Mouse (Mus musculus) MEL (cell line): ENCODE data around the gene Rfc5. TPM values are rescaled to one million over a fixed set of nuclear protein-coding genes. Genes with fewer than 3 reads are reported as not detected.
A peak's percentile ranks its signal among the peaks of the same experiment; 100 is the strongest.

Source experiments
- DNase-seq: peaks from one replicate; pipeline ENCODE4 v3.0.0; 2011; ENCODE audit warnings: low read depth, low spot score
- H3K27ac ChIP-seq: 2 replicates; pipeline ENCODE4 v1.5.1; 2012; ENCODE audit warnings: low read depth, mild to moderate bottlenecking, control low read depth, low read length, moderate library complexity; ENCODE audit not compliant: control insufficient read depth
- H3K27me3 ChIP-seq, 2 experiments: fragments of 150-350 bp in 1 of 2; sonication (generic) in 1 of 2; 2 replicates each; pipeline ENCODE4 v1.6.1; 2012; ENCODE audit warnings: low read length in 2 of 2, mild to moderate bottlenecking in 2 of 2, improper control_type of control experiment in 1 of 2, moderate library complexity in 1 of 2; ENCODE audit not compliant: insufficient read depth in 2 of 2, control insufficient read depth in 1 of 2
- H3K36me3 ChIP-seq, 2 experiments: 2 replicates each; pipeline ENCODE4 v1.6.1; 2012 to 2014; ENCODE audit warnings: low read length in 2 of 2, improper control_type of control experiment in 1 of 2, inconsistent platforms in 1 of 2, mild to moderate bottlenecking in 1 of 2; ENCODE audit not compliant: insufficient read depth in 2 of 2, control insufficient read depth in 1 of 2
- H3K4me1 ChIP-seq, 2 experiments: fragments of 150-350 bp in 1 of 2; sonication (generic) in 1 of 2; 2 replicates each; pipeline ENCODE4 v1.6.1; 2012; ENCODE audit warnings: low read length in 2 of 2, improper control_type of control experiment in 1 of 2, mild to moderate bottlenecking in 1 of 2; ENCODE audit not compliant: insufficient read depth in 2 of 2, control insufficient read depth in 1 of 2
- H3K4me3 ChIP-seq, 2 experiments: fragments of 150-350 bp in 1 of 2; sonication (generic) in 1 of 2; 2 replicates each; pipeline ENCODE4 v1.5.1; 2012; ENCODE audit warnings: low read depth in 2 of 2, low read length in 2 of 2, mild to moderate bottlenecking in 2 of 2, moderate library complexity in 2 of 2, control low read depth in 1 of 2, improper control_type of control experiment in 1 of 2; ENCODE audit not compliant: control insufficient read depth in 1 of 2, insufficient read depth in 1 of 2
- H3K79me2 ChIP-seq: 2 replicates; pipeline ENCODE4 v1.6.1; 2012; ENCODE audit warnings: mild to moderate bottlenecking, low read length, moderate library complexity; ENCODE audit not compliant: control insufficient read depth, poor library complexity, insufficient read depth
- H3K9ac ChIP-seq: 2 replicates; pipeline ENCODE4 v1.6.1; 2012; ENCODE audit warnings: low read depth, mild to moderate bottlenecking, control low read depth, low read length, moderate library complexity; ENCODE audit not compliant: control insufficient read depth, poor library complexity, severe bottlenecking
- H3K9me3 ChIP-seq: fragments of 150-350 bp; sonication (generic); replicated peaks from 2 replicates; pipeline ENCODE4 v1.6.1; 2012; ENCODE audit warnings: mild to moderate bottlenecking, low read length, improper control_type of control experiment, moderate library complexity; ENCODE audit not compliant: insufficient read depth
- BHLHE40 ChIP-seq: IDR thresholded peaks from 2 replicates; pipeline ENCODE4 v1.6.1; 2012; ENCODE audit warnings: low read depth, mild to moderate bottlenecking, inconsistent platforms, low read length, improper control_type of control experiment, borderline replicate concordance
- CHD2 ChIP-seq: IDR thresholded peaks from 2 replicates; pipeline ENCODE4 v1.6.1; 2011; ENCODE audit warnings: low read length, improper control_type of control experiment
- CTCF ChIP-seq, 3 experiments: IDR thresholded peaks in 2 of 3; conservative IDR thresholded peaks in 1 of 3; 2 replicates each; pipeline ENCODE4 v1.5.1; 2011 to 2012; ENCODE audit warnings: low read length in 3 of 3, low read depth in 2 of 3, mild to moderate bottlenecking in 2 of 3, improper control_type of control experiment in 1 of 3, inconsistent platforms in 1 of 3, mixed read lengths in 1 of 3, moderate library complexity in 1 of 3; ENCODE audit not compliant: control insufficient read depth in 1 of 3, insufficient read depth in 1 of 3, poor library complexity in 1 of 3, severe bottlenecking in 1 of 3
- E2F4 ChIP-seq: IDR thresholded peaks from 2 replicates; pipeline ENCODE4 v1.6.1; 2011; ENCODE audit warnings: low read depth, low read length, improper control_type of control experiment, borderline replicate concordance
- ELF1 ChIP-seq: IDR thresholded peaks from 2 replicates; pipeline ENCODE4 v1.6.1; 2014; ENCODE audit warnings: low read depth, mild to moderate bottlenecking, inconsistent platforms, low read length, improper control_type of control experiment, moderate library complexity
- EP300 ChIP-seq, 2 experiments: IDR thresholded peaks; 2 replicates each; pipeline ENCODE4 v1.6.1; 2011; ENCODE audit warnings: improper control_type of control experiment in 2 of 2, low read length in 2 of 2, low read depth in 1 of 2, mild to moderate bottlenecking in 1 of 2
- ETS1 ChIP-seq: IDR thresholded peaks from 2 replicates; pipeline ENCODE4 v1.6.1; 2012; ENCODE audit warnings: low read depth, mild to moderate bottlenecking, inconsistent platforms, low read length, improper control_type of control experiment, moderate library complexity
- GATA1 ChIP-seq: IDR thresholded peaks from 2 replicates; pipeline ENCODE4 v1.6.1; 2011; ENCODE audit warnings: low read depth, low read length, improper control_type of control experiment
- JUND ChIP-seq: IDR thresholded peaks from 2 replicates; pipeline ENCODE4 v1.6.1; 2011; ENCODE audit warnings: low read depth, mild to moderate bottlenecking, improper control_type of control experiment, low read length
- KAT2A ChIP-seq: conservative IDR thresholded peaks from 2 replicates; pipeline ENCODE4 v1.6.1; 2012; ENCODE audit warnings: low read depth, low read length, improper control_type of control experiment, inconsistent platforms
- MAFK ChIP-seq: IDR thresholded peaks from 2 replicates; pipeline ENCODE4 v1.6.1; 2011; ENCODE audit warnings: low read depth, mild to moderate bottlenecking, low read length, improper control_type of control experiment, borderline replicate concordance
- MAX ChIP-seq: IDR thresholded peaks from 2 replicates; pipeline ENCODE4 v1.6.1; 2011; ENCODE audit warnings: low read length, improper control_type of control experiment
- MAZ ChIP-seq: IDR thresholded peaks from 2 replicates; pipeline ENCODE4 v1.6.1; 2012; ENCODE audit warnings: low read depth, mild to moderate bottlenecking, inconsistent platforms, low read length, improper control_type of control experiment
- MEF2A ChIP-seq: IDR thresholded peaks from 2 replicates; pipeline ENCODE4 v1.6.1; 2014; ENCODE audit warnings: low read depth, mild to moderate bottlenecking, inconsistent platforms, low read length, improper control_type of control experiment; ENCODE audit not compliant: poor library complexity, insufficient replicate concordance, severe bottlenecking; ENCODE audit errors: extremely low read depth
- MXI1 ChIP-seq: IDR thresholded peaks from 2 replicates; pipeline ENCODE4 v1.6.1; 2011; ENCODE audit warnings: mild to moderate bottlenecking, low read depth, low read length, improper control_type of control experiment
- MYB ChIP-seq: IDR thresholded peaks from 2 replicates; pipeline ENCODE4 v1.6.1; 2011; ENCODE audit warnings: mild to moderate bottlenecking, low read depth, low read length, improper control_type of control experiment
- NRF1 ChIP-seq: IDR thresholded peaks from 2 replicates; pipeline ENCODE4 v1.6.1; 2014; ENCODE audit warnings: low read depth, mild to moderate bottlenecking, inconsistent platforms, low read length, improper control_type of control experiment, moderate library complexity; ENCODE audit not compliant: poor library complexity, insufficient read depth, severe bottlenecking
- POLR2A ChIP-seq, 2 experiments: IDR thresholded peaks; 2 replicates each; pipeline ENCODE4 v1.6.1; 2011 to 2012; ENCODE audit warnings: low read length in 2 of 2, mild to moderate bottlenecking in 2 of 2, control low read depth in 1 of 2, improper control_type of control experiment in 1 of 2, low read depth in 1 of 2, moderate library complexity in 1 of 2; ENCODE audit not compliant: control insufficient read depth in 1 of 2, insufficient read depth in 1 of 2, poor library complexity in 1 of 2
- POLR2AphosphoS2 ChIP-seq: IDR thresholded peaks from 2 replicates; pipeline ENCODE4 v1.6.1; 2011; ENCODE audit warnings: low read length, improper control_type of control experiment
- POLR2AphosphoS5 ChIP-seq: IDR thresholded peaks from 2 replicates; pipeline ENCODE4 v1.6.1; 2012; ENCODE audit warnings: low read depth, borderline replicate concordance, mild to moderate bottlenecking, inconsistent platforms, low read length, moderate library complexity, mixed read lengths
- RAD21 ChIP-seq: IDR thresholded peaks from 2 replicates; pipeline ENCODE4 v1.6.1; 2011; ENCODE audit warnings: mild to moderate bottlenecking, low read depth, low read length, improper control_type of control experiment
- RCOR1 ChIP-seq: IDR thresholded peaks from 2 replicates; pipeline ENCODE4 v1.6.1; 2012; ENCODE audit warnings: low read depth, mild to moderate bottlenecking, inconsistent platforms, low read length, improper control_type of control experiment
- SIN3A ChIP-seq: IDR thresholded peaks from 2 replicates; pipeline ENCODE4 v1.6.1; 2012; ENCODE audit warnings: low read length, improper control_type of control experiment, inconsistent platforms
- SMC3 ChIP-seq: IDR thresholded peaks from 2 replicates; pipeline ENCODE4 v1.6.1; 2011; ENCODE audit warnings: low read depth, low read length, improper control_type of control experiment
- TAL1 ChIP-seq: IDR thresholded peaks from 2 replicates; pipeline ENCODE4 v1.6.1; 2012; ENCODE audit warnings: mild to moderate bottlenecking, inconsistent platforms, low read length, moderate library complexity, mixed read lengths
- TBP ChIP-seq: IDR thresholded peaks from 2 replicates; pipeline ENCODE4 v1.8.0; 2011; ENCODE audit warnings: low read depth, low read length, improper control_type of control experiment
- TCF12 ChIP-seq: IDR thresholded peaks from 2 replicates; pipeline ENCODE4 v1.6.1; 2014; ENCODE audit warnings: low read depth, mild to moderate bottlenecking, inconsistent platforms, low read length, improper control_type of control experiment, moderate library complexity
- UBTF ChIP-seq: IDR thresholded peaks from 2 replicates; pipeline ENCODE4 v1.6.1; 2012; ENCODE audit warnings: low read depth, mild to moderate bottlenecking, inconsistent platforms, low read length, improper control_type of control experiment, moderate library complexity, borderline replicate concordance; ENCODE audit not compliant: insufficient read depth
- USF1 ChIP-seq: IDR thresholded peaks from 2 replicates; pipeline ENCODE4 v1.6.1; 2014; ENCODE audit warnings: low read depth, mild to moderate bottlenecking, inconsistent platforms, low read length, improper control_type of control experiment, moderate library complexity
- USF2 ChIP-seq, 2 experiments: IDR thresholded peaks; 2 replicates each; pipeline ENCODE4 v1.6.1; 2011 to 2012; ENCODE audit warnings: improper control_type of control experiment in 2 of 2, low read length in 2 of 2, borderline replicate concordance in 1 of 2, inconsistent platforms in 1 of 2, low read depth in 1 of 2, mild to moderate bottlenecking in 1 of 2; ENCODE audit not compliant: insufficient read depth in 1 of 2
- ZC3H11A ChIP-seq: IDR thresholded peaks from 2 replicates; pipeline ENCODE4 v1.6.1; 2012; ENCODE audit warnings: low read depth, mild to moderate bottlenecking, inconsistent platforms, low read length, improper control_type of control experiment
- ZKSCAN1 ChIP-seq: IDR thresholded peaks from 2 replicates; pipeline ENCODE4 v1.6.1; 2012; ENCODE audit warnings: low read depth, mild to moderate bottlenecking, inconsistent platforms, low read length, improper control_type of control experiment, moderate library complexity
- ZNF384 ChIP-seq: IDR thresholded peaks from 2 replicates; pipeline ENCODE4 v1.6.1; 2012; ENCODE audit warnings: low read depth, mild to moderate bottlenecking, inconsistent platforms, low read length, improper control_type of control experiment
- polyA plus RNA-seq, 2 experiments: library from polyadenylated mRNA; stranded (reverse) in 1 of 2; unstranded in 1 of 2; fragments of >175 nt in 1 of 2; fragments of >200 nt in 1 of 2; gene quantifications; 2 replicates each; pipeline versions ENCODE4 v1.2.1 to v1.2.4; 2012; ENCODE audit warnings: low replicate concordance in 2 of 2, low read depth in 1 of 2; ENCODE audit not compliant: insufficient read length in 2 of 2, insufficient read depth in 1 of 2, missing spikeins in 1 of 2
- total RNA-seq: library from RNA; depleted of rRNA; stranded (reverse); fragments of 300-350 nt; gene quantifications from 2 replicates; pipeline ENCODE4 v1.2.3, GENCODE M21; 2012

The Rfc5 gene
- total and polyA plus RNA-seq, 3 experiments = 98.9 to 158 TPM; not detected in 1

DNA sequence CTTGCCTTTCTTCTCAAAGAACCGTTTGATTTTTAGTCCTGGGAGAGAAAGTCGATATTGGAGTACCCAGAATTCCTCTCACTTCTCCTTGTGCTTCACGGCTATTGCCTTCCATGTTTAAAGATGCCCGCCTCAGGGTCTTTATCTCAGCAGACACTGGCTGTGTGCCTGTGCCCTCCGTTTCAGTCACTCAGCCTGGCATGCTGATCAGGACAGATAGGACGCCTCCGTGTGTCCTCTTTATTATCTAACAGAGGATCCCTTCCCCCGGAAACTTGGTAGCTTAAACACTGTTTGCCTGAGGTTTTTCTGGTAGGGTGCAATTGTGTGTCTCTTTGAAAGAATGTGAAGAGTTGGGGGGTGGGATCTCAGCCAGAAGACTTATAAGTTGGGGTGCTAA is 50.3 kb downstream of the Rfc5 start (continued):
- TF ChIP-seq TAL1 (peak; percentile 58), POLR2A (IDR thresholded peaks at IDR 0.05; ENCODE audit: control insufficient read depth in 1 of 2, insufficient read depth in 1 of 2, low read depth in 1 of 2, low read length in 2 of 2, poor library complexity in 1 of 2) (peak in 1 of 2 experiments; percentile 47; a peak in 1 of 4 replicates), GATA1 (peak; percentile 82), CHD2 (no peak), RAD21 (no peak), USF2 (IDR thresholded peaks at IDR 0.05; ENCODE audit: borderline replicate concordance in 1 of 2, insufficient read depth in 1 of 2, low read depth in 1 of 2, low read length in 2 of 2) (no peak), MYB (no peak), USF1 (no peak), MXI1 (0 out of 2 replicates have a peak, but pooled peaks have one; percentile 11), NRF1 (no peak), MAFK (no peak), SMC3 (no peak), ZKSCAN1 (no peak), MAX (no peak), POLR2AphosphoS2 (no peak), UBTF (no peak), BHLHE40 (no peak; the same call in 1 of the 2 replicates)

DNA sequence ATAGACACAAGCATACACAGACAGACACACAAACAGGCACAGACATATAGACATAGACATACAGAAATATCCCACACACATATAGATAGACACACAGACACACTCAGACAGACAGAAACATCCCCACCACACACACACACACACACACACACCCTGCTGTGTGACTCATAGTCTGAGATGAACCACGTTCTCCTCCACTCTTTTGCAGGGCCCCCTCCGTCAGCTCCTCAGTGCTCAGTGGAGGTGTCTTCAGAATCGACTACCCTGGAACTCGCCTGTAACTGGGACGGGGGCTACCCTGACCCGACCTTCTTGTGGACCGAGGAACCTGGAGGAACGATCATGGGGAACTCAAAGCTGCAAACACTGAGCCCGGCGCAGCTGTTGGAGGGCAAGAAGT is 50.8 kb downstream of the Rfc5 start:
- Histone ChIP-seq H3K36me3 (no peaks in the 10 kb centered on the region; a peak in 1 of 4 replicates), H3K9me3 (no peaks in the 10 kb centered on the region)
- no peak for TF ChIP-seq MAZ
- TF ChIP-seq ELF1 = no peak
- TF ChIP-seq JUND = no peak
- no peak for TF ChIP-seq TAL1
- no peak for TF ChIP-seq TCF12
- no peak for TF ChIP-seq NRF1
- no peak for TF ChIP-seq MYB
- TF ChIP-seq MEF2A = no peak
- no peak for TF ChIP-seq CTCF (IDR thresholded peaks at IDR 0.05 in 2 of 3, conservative IDR thresholded peaks at IDR 0.05 in 1 of 3; ENCODE audit: control insufficient read depth in 1 of 3, insufficient read depth in 1 of 3, low read depth in 2 of 3, low read length in 3 of 3, poor library complexity in 1 of 3, severe bottlenecking in 1 of 3)
- no peak for TF ChIP-seq ZNF384
- no peak for TF ChIP-seq ZC3H11A
- no peak for TF ChIP-seq TBP
- TF ChIP-seq RCOR1 = no peak
- TF ChIP-seq ZKSCAN1 = no peak
- TF ChIP-seq KAT2A = no peak
- TF ChIP-seq ETS1 = peak; percentile 42; the same call in 1 of the 2 replicates
- no peak for TF ChIP-seq POLR2AphosphoS2
- no peak for TF ChIP-seq EP300 (IDR thresholded peaks at IDR 0.05; ENCODE audit: low read depth in 1 of 2, low read length in 2 of 2)
- no peak for TF ChIP-seq CHD2
- no peak for TF ChIP-seq POLR2AphosphoS5
- peak in 1 of 2 experiments; percentile 37; a peak in 1 of 4 replicates for TF ChIP-seq POLR2A (IDR thresholded peaks at IDR 0.05; ENCODE audit: control insufficient read depth in 1 of 2, insufficient read depth in 1 of 2, low read depth in 1 of 2, low read length in 2 of 2, poor library complexity in 1 of 2)
- no peak for TF ChIP-seq E2F4
- peak; percentile 28; the same call in 1 of the 2 replicates for TF ChIP-seq SIN3A
- TF ChIP-seq GATA1 = no peak
- no peak for TF ChIP-seq MAFK
- no peak for TF ChIP-seq USF2 (IDR thresholded peaks at IDR 0.05; ENCODE audit: borderline replicate concordance in 1 of 2, insufficient read depth in 1 of 2, low read depth in 1 of 2, low read length in 2 of 2)
- TF ChIP-seq MAX = 0 out of 2 replicates have a peak, but pooled peaks have one; percentile 21

More for the DNA sequence above, 50.8 kb downstream of the Rfc5 start:
- Histone ChIP-seq H3K4me1 (peaks cover 2 to 11% of the 10 kb centered on the region in 2 experiments), H3K4me3 (peak overlapping the region; percentile 44 to 47), H3K27ac (peak overlapping the region; percentile 75), H3K27me3 (no peaks in the 10 kb centered on the region), H3K79me2 (no peaks in the 10 kb centered on the region), H3K9ac (peak overlapping the region; percentile 66)
- DNase-seq = no peak
